Mouse (Mus musculus): ENCODE results near the gene Ccdc181. TPM values are rescaled to one million over a fixed set of nuclear protein-coding genes. Genes with fewer than 3 reads are reported as not detected.

Ccdc181 gene
- polyA plus RNA-seq, 1 experiment from 2014 or later: 2.1 TPM

DNA sequence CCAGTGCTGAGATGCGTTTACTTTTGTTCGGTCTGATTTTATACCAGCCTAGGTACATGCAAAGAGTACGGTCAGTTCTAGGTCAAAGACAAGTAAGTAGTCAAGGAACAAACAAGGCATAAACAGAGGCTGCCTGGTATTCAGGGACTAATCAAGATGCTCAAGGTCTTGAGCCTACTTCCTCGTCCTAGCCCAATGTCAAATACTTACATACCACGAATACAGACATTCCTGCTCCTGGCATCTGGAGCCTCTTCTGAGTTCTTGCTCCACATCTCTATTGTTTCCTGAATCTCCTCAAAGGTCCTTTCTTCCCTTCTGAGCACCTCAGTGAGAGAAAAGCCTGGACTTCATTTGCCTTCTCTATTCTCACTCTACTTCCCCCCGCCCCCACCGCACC, 4.4 kb upstream of the Ccdc181 start:
- Histone ChIP-seq H3K9me3 (replicated peaks; ENCODE audit: control insufficient read depth, low read length) (no peaks in the 10 kb centered on the region), H3K27ac (ENCODE audit: low read length) (no peak overlapping the region), H3K4me3 (ENCODE audit: low read depth, low read length) (no peak overlapping the region), H3K9ac (ENCODE audit: low read depth, low read length) (no peak overlapping the region), H3K4me1 (ENCODE audit: control insufficient read depth, low read depth, low read length) (no peaks in the 10 kb centered on the region; the same call in 1 of the 2 replicates), H3K36me3 (ENCODE audit: control insufficient read depth, insufficient read depth) (no peaks in the 10 kb centered on the region), H3K27me3 (ENCODE audit: control insufficient read depth, insufficient read depth, low read depth, low read length) (no peaks in the 10 kb centered on the region), H3K4me2 (ENCODE audit: low read depth, low read length) (no peak overlapping the region)
- no peak for ATAC-seq (ENCODE audit: low read depth)
- WGBS (ENCODE audit: insufficient replicate concordance): 76% methylated on average over 7 of the region's 7 CpGs

DNA sequence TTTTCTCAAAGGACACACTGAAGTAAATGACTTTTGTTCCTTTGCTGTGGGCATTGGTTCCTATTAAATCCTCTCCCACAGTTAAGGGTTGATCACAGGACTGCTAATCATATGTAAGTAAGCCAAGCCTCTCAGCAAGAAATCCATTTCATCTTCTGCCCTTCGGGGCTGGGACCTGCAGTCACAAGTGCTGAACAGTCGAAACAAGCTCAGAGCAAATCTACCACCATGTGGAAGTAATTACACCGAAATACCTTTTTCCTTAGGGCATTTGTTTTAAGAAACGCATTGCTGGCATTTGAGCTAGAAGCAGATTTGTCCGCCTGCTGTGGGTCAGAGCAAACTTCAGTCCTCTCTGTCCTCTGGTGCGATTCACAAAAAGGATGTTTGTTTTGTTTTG, 1.7 kb upstream of the Ccdc181 start:
- Histone ChIP-seq H3K9me3 (replicated peaks; ENCODE audit: control insufficient read depth, low read length) (no peaks in the 10 kb centered on the region), H3K27ac (ENCODE audit: low read length) (no peak overlapping the region), H3K4me1 (ENCODE audit: control insufficient read depth, low read depth, low read length) (no peaks in the 10 kb centered on the region; the same call in 1 of the 2 replicates), H3K27me3 (ENCODE audit: control insufficient read depth, insufficient read depth, low read depth, low read length) (no peaks in the 10 kb centered on the region), H3K4me2 (ENCODE audit: low read depth, low read length) (no peak overlapping the region), H3K36me3 (ENCODE audit: control insufficient read depth, insufficient read depth) (no peaks in the 10 kb centered on the region), H3K4me3 (ENCODE audit: low read depth, low read length) (no peak overlapping the region), H3K9ac (ENCODE audit: low read depth, low read length) (no peak overlapping the region)
- WGBS (ENCODE audit: insufficient replicate concordance): 70% methylated on average over 6 of the region's 6 CpGs
- ATAC-seq (ENCODE audit: low read depth): no peak

DNA sequence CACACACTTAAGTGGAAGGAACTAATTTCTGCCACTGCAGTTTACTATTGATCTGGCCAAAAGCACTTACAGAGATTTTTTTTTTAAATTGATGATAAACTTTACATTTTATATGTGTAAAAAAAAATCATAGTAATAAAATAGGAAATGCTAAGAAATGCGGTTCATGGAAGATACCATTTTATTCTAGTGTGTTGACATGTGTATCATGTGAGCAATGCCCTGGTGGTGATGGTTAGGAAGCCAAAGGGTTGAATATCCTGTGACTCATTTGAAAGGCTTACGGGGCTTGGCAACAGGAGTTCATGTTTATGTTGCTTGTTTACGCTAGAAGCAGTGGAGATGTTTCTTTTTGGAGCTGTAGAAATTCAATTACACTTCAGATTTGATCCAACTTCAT, 1.2 kb downstream of the Ccdc181 start:
- no peak overlapping the region for H3K27ac ChIP-seq (ENCODE audit: low read length)

DNA sequence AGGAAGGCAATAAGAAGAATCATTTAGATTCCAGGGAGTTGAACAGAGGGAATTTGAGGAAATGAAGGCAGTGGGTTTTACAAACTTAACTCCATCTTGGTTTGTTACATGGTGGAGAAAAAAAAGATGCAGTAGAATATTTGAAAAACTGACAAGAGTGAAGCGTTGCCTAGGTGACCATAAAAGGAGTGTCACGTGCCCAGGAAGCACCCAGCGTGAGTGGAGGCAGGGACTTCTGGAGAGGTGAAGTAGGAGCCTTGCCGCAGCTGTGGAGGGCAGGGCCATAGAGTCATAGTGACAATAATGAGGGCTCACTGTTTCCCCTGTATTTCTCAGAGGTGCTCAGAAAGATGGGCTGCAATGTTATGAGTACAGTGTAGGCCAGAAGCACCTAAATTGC, 3.9 kb downstream of the Ccdc181 start:
- WGBS (ENCODE audit: insufficient replicate concordance): 63% methylated on average over 4 of the region's 4 CpGs
- no peaks in the 10 kb centered on the region for H3K9me3 ChIP-seq (replicated peaks; ENCODE audit: control insufficient read depth, low read length)
- H3K4me3 ChIP-seq (ENCODE audit: low read depth, low read length): no peak overlapping the region
- H3K4me1 ChIP-seq (ENCODE audit: control insufficient read depth, low read depth, low read length): no peaks in the 10 kb centered on the region; the same call in 1 of the 2 replicates
- no peak overlapping the region for H3K27ac ChIP-seq (ENCODE audit: low read length)
- no peak overlapping the region for H3K4me2 ChIP-seq (ENCODE audit: low read depth, low read length)
- no peak for ATAC-seq (ENCODE audit: low read depth)
- H3K36me3 ChIP-seq (ENCODE audit: control insufficient read depth, insufficient read depth): no peaks in the 10 kb centered on the region
- H3K9ac ChIP-seq (ENCODE audit: low read depth, low read length): no peak overlapping the region
- no peaks in the 10 kb centered on the region for H3K27me3 ChIP-seq (ENCODE audit: control insufficient read depth, insufficient read depth, low read depth, low read length)

More for the DNA sequence above, 1.2 kb downstream of the Ccdc181 start:
- 81% methylated on average over 3 of the region's 3 CpGs for WGBS (ENCODE audit: insufficient replicate concordance)
- Histone ChIP-seq H3K27me3 (ENCODE audit: control insufficient read depth, insufficient read depth, low read depth, low read length) (no peaks in the 10 kb centered on the region), H3K4me2 (ENCODE audit: low read depth, low read length) (no peak overlapping the region), H3K9ac (ENCODE audit: low read depth, low read length) (no peak overlapping the region), H3K9me3 (replicated peaks; ENCODE audit: control insufficient read depth, low read length) (no peaks in the 10 kb centered on the region), H3K36me3 (ENCODE audit: control insufficient read depth, insufficient read depth) (no peaks in the 10 kb centered on the region), H3K4me3 (ENCODE audit: low read depth, low read length) (no peak overlapping the region), H3K4me1 (ENCODE audit: control insufficient read depth, low read depth, low read length) (no peaks in the 10 kb centered on the region; the same call in 1 of the 2 replicates)
- ATAC-seq (ENCODE audit: low read depth): no peak

DNA sequence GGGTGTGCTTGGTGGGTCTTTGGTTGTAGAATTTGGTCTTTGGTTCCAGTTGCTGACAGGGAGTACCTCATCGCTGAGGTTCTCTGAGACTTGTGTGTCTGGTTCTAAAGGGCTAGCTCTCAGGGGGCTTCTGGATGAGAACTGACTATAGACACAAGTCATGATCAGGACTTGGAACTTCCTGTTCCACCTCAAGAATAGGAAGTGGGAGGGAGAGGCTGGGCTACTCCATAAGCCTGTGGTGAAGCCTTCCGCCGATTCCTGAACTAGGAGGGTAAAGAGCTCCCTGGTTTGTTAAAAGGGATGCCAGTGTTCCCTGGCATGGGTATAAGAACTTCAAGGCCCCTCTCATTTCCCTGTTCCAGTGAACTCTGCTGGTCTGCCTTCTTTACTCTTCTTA, 8.6 kb downstream of the Ccdc181 start:
- H3K9me3 ChIP-seq (replicated peaks; ENCODE audit: control insufficient read depth, low read length): no peaks in the 10 kb centered on the region
- no peak overlapping the region for H3K4me3 ChIP-seq (ENCODE audit: low read depth, low read length)
- no peaks in the 10 kb centered on the region for H3K27me3 ChIP-seq (ENCODE audit: control insufficient read depth, insufficient read depth, low read depth, low read length)
- H3K36me3 ChIP-seq (ENCODE audit: control insufficient read depth, insufficient read depth): no peaks in the 10 kb centered on the region
- H3K27ac ChIP-seq (ENCODE audit: low read length): no peak overlapping the region
- no peak overlapping the region for H3K9ac ChIP-seq (ENCODE audit: low read depth, low read length)
- ATAC-seq (ENCODE audit: low read depth): no peak
- no peak overlapping the region for H3K4me2 ChIP-seq (ENCODE audit: low read depth, low read length)
- WGBS (ENCODE audit: insufficient replicate concordance): 60% methylated on average over 3 of the region's 3 CpGs
- H3K4me1 ChIP-seq (ENCODE audit: control insufficient read depth, low read depth, low read length): no peaks in the 10 kb centered on the region

DNA sequence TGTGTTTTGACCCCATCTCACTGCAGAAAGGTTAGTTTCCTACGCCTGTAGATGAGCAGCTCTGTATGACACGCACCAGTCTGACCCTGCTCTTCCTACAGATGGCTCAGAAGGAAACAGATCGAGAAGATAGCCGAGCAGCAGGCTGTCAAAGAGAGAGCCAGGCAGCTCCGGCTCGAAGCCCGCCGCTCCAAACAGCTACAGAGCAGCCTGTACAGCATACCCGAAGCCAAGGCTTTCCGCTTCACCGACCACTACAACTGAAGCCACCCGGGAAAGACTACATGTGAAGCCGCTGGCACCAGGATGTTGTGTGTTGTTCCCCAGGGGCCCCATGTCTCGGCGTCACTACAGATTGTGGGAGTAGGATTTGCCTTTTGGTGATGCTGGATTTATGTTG, 12.0 kb downstream of the Ccdc181 start:
- Histone ChIP-seq H3K4me2 (ENCODE audit: low read depth, low read length) (no peak overlapping the region), H3K27ac (ENCODE audit: low read length) (no peak overlapping the region), H3K4me1 (ENCODE audit: control insufficient read depth, low read depth, low read length) (no peaks in the 10 kb centered on the region), H3K9ac (ENCODE audit: low read depth, low read length) (no peak overlapping the region), H3K4me3 (ENCODE audit: low read depth, low read length) (no peak overlapping the region), H3K9me3 (replicated peaks; ENCODE audit: control insufficient read depth, low read length) (no peaks in the 10 kb centered on the region), H3K27me3 (ENCODE audit: control insufficient read depth, insufficient read depth, low read depth, low read length) (no peaks in the 10 kb centered on the region), H3K36me3 (ENCODE audit: control insufficient read depth, insufficient read depth) (peaks cover 3% of the 10 kb centered on the region; the same call in 1 of the 2 replicates)
- WGBS (ENCODE audit: insufficient replicate concordance): 54% methylated on average over 15 of the region's 15 CpGs
- ATAC-seq (ENCODE audit: low read depth): no peak

DNA sequence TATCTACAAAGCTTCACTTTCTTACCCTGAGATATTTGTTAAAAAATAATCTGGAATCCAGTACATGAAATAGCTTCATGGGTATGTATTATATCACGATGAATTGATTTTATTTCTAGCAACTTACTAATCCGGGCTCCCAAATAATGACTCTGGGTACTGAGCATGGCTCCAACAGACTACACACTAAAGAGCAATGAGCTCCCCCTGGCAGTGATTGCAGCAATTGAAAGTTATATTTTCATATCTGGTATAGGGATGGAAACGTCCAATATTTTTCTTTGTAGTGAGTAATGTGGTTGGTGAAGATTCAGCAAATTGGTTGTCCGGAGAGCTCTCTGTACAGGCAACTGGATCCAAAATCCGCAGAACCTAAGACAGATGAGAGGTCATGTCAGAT, 16.7 kb downstream of the Ccdc181 start:
- Histone ChIP-seq H3K27ac (ENCODE audit: low read length) (no peak overlapping the region), H3K9ac (ENCODE audit: low read depth, low read length) (no peak overlapping the region), H3K4me2 (ENCODE audit: low read depth, low read length) (no peak overlapping the region), H3K9me3 (replicated peaks; ENCODE audit: control insufficient read depth, low read length) (no peaks in the 10 kb centered on the region), H3K4me3 (ENCODE audit: low read depth, low read length) (no peak overlapping the region), H3K4me1 (ENCODE audit: control insufficient read depth, low read depth, low read length) (no peaks in the 10 kb centered on the region), H3K27me3 (ENCODE audit: control insufficient read depth, insufficient read depth, low read depth, low read length) (no peaks in the 10 kb centered on the region), H3K36me3 (ENCODE audit: control insufficient read depth, insufficient read depth) (peaks cover 7% of the 10 kb centered on the region)
- WGBS (ENCODE audit: insufficient replicate concordance): 74% methylated on average over 5 of the region's 5 CpGs
- ATAC-seq (ENCODE audit: low read depth): no peak

DNA sequence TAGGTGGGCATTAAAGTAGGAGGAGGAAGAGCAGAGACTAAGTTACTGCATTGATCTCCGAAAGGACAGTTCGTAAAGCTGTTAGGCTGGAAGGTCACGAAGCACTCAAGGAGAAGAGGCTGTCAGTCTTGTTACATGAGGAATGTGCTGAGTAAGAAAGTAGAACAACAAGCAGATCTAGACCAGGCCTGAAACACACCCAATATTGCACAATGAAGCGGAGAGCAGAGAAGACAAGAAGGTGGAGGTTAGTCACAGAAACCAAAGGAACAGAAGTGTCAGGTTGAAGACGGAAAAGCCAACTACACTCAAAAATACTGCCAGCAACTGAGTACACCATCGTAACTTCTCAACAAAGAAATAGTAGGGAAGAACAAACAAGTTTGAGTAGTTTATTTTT, 18.7 kb downstream of the Ccdc181 start:
- Histone ChIP-seq H3K4me2 (ENCODE audit: low read depth, low read length) (no peak overlapping the region), H3K27ac (ENCODE audit: low read length) (no peak overlapping the region), H3K27me3 (ENCODE audit: control insufficient read depth, insufficient read depth, low read depth, low read length) (no peaks in the 10 kb centered on the region), H3K4me3 (ENCODE audit: low read depth, low read length) (no peak overlapping the region), H3K36me3 (ENCODE audit: control insufficient read depth, insufficient read depth) (peaks cover 15% of the 10 kb centered on the region), H3K9me3 (replicated peaks; ENCODE audit: control insufficient read depth, low read length) (no peaks in the 10 kb centered on the region), H3K9ac (ENCODE audit: low read depth, low read length) (no peak overlapping the region), H3K4me1 (ENCODE audit: control insufficient read depth, low read depth, low read length) (no peaks in the 10 kb centered on the region)
- no peak for ATAC-seq (ENCODE audit: low read depth)
- WGBS (ENCODE audit: insufficient replicate concordance): 84% methylated on average over 6 of the region's 6 CpGs

DNA sequence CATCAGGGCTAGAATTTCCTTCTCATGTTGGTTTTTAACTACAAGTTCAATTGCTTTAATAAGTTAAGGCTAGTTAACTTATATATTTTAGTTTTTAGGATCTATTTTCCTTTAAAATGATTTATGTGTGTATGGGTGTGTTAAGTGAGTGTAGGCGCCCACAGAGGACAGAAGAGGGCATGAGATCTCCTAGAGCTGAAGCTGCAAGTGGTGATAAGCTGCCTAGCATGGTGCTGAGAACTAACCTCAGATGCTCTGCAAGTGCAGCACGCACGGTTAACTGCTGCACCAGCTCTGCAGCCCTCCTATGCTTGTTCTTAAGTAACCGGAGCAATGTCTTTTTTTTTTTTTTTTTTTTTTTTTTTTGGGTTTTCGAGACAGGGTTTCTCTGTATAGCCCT, 21.1 kb downstream of the Ccdc181 start:
- peaks cover 18% of the 10 kb centered on the region for H3K36me3 ChIP-seq (ENCODE audit: control insufficient read depth, insufficient read depth)
- no peak overlapping the region for H3K4me3 ChIP-seq (ENCODE audit: low read depth, low read length)
- H3K27ac ChIP-seq (ENCODE audit: low read length): no peak overlapping the region
- ATAC-seq (ENCODE audit: low read depth): no peak
- H3K4me1 ChIP-seq (ENCODE audit: control insufficient read depth, low read depth, low read length): no peaks in the 10 kb centered on the region
- WGBS (ENCODE audit: insufficient replicate concordance): 57% methylated on average over 4 of the region's 5 CpGs
- no peak overlapping the region for H3K4me2 ChIP-seq (ENCODE audit: low read depth, low read length)
- H3K9me3 ChIP-seq (replicated peaks; ENCODE audit: control insufficient read depth, low read length): no peaks in the 10 kb centered on the region
- no peak overlapping the region for H3K9ac ChIP-seq (ENCODE audit: low read depth, low read length)
- H3K27me3 ChIP-seq (ENCODE audit: control insufficient read depth, insufficient read depth, low read depth, low read length): no peaks in the 10 kb centered on the region

Measured in liver, embryonic 16.5 days (tissue).